Mouse (Mus musculus): ENCODE measurements around the gene Tradd.

Tradd gene

GRCm38 (mm10) chr8:105209153-105210110 is 55.0 kb downstream of the Tradd start:
- H3K4me1 ChIP-seq (replicated peaks; ENCODE audit: low read depth, low read length): peaks cover 5% of the 10 kb centered on the region; the same call in 1 of the 2 replicates
- no peak for TF ChIP-seq POU5F1 (IDR thresholded peaks at IDR 0.05; ENCODE audit: borderline replicate concordance, low read length)
- no peak for TF ChIP-seq NANOG (IDR thresholded peaks at IDR 0.05; ENCODE audit: borderline replicate concordance, low read length)
- TF ChIP-seq CTCF (conservative IDR thresholded peaks at IDR 0.05; ENCODE audit: low read length): no peak
- H3K9me3 ChIP-seq (ENCODE audit: low read length): no peaks in the 10 kb centered on the region

More at GRCm38 (mm10) chr8:105209153-105210110, 55.0 kb downstream of the Tradd start:
- H3K4me3 ChIP-seq (replicated peaks; ENCODE audit: low read length): no peak overlapping the region
- no peaks in the 10 kb centered on the region for H3K27me3 ChIP-seq (ENCODE audit: insufficient read depth, low read length)
- H3K36me3 ChIP-seq (ENCODE audit: insufficient read depth, low read length): peaks cover 2% of the 10 kb centered on the region; the same call in 1 of the 2 replicates
